Mouse (Mus musculus): ENCODE measurements at regions not wholly inside any gene's neighbourhood (a gene's known extent, or its start where the extent isn't known, plus 50 kb on each side); places are given as distances from the start of the nearest gene placed in this dataset.
"Not testable (repeated sequence)": the region's sequence is repeated elsewhere in the genome, so short reads cannot be mapped to it uniquely, and the experiment has no call there.

DNA sequence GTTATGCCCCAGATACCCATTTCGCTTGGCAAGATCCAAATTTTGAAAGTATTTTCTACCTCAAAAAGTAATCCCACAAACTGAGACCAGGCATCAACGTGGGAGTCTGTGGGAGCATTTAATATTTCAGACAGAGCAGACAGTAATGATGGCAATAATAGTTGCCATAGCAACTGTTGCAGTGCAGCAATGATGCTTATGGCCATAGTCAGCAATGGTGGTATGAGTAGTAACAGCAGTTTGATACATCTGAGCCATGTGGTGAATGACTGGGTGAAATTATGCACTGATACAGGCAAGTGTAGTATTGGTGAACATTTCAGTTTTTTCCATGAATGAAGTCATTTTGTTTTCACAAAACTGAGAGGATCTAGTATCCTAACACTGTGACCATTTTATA, 600.8 kb upstream of the Igfbp3 start:
- DNase-seq (ENCODE audit: low spot score in 2 of 2): no peak

DNA sequence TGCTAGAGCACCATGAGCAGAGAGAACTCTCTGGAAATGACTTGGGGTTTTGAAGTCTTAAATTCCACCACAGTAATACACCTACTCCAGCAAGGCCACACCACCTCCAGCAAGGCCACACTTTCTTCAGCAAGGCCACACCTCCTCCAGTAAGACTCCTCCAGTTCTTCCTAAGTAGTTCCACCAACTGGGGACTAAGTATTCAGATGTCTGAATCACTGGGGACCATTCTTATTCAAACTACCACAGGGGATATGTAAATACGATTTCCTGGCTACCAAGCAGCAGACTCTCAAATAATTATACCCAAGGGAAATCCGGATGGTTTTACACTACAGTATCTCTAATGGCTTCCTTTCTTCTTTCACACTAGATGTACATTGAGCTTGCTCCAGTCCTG, 598.7 kb upstream of the Igfbp3 start:
- DNase-seq (ENCODE audit: low spot score in 2 of 2): no peak

DNA sequence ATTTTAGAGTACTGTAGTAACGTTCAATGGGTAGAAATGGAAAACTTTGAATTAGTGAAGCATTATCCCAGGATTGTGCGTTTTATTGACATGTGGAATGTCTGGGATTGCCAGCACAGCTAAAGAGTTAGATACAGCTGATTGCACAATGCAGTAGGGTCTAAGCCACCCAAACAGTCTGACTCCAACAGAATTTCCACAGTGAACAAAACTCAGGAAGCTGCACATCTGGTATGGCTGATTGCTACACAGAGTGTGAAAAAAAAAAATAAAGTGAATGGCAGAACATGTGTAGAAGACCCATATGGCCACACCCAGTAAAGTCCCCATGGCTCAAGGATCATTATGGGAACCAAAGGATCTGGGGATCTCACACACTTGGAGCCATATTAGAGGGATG, 596.0 kb upstream of the Igfbp3 start:
- no peak for DNase-seq (ENCODE audit: low spot score in 2 of 2)

DNA sequence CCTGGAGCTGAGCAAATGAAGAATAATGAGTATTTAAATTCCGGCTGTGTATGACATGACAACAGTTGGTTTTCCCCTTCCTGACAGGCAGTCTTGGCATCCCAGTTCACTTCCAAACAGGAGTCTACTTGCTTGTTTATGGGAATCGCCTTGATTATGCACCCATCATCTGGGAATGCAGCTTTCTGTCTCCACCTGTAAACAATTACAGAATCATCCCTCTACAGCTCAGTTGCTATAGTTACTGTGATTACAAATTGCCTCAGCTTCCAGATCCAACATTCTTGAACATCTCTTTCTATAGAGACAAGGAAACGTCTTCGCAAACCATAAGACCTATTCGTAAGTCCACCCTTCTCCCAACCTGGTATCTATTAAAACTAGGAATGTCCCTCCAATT, 582.6 kb upstream of the Igfbp3 start:
- no peak for DNase-seq (ENCODE audit: low spot score in 2 of 2)

DNA sequence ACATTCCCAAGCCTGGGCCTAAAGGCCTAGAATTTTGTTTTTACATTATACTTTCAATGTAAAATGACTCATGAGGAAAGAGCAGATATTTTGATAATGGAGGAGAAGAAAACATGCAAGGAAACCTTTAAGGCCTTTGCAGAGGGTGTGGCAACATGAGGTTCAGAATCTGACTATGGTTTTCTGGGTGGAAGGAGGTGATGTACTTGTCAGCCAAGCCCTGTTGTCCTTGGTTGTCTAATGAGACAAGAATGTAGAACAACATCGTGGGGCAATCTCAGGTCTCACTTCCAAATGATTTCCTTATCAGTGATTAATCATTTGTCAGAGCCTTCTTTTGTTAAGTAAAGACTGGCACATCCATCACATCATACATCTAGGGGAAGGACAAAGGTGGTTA, 580.5 kb upstream of the Igfbp3 start:
- DNase-seq (ENCODE audit: low spot score in 2 of 2): no peak

DNA sequence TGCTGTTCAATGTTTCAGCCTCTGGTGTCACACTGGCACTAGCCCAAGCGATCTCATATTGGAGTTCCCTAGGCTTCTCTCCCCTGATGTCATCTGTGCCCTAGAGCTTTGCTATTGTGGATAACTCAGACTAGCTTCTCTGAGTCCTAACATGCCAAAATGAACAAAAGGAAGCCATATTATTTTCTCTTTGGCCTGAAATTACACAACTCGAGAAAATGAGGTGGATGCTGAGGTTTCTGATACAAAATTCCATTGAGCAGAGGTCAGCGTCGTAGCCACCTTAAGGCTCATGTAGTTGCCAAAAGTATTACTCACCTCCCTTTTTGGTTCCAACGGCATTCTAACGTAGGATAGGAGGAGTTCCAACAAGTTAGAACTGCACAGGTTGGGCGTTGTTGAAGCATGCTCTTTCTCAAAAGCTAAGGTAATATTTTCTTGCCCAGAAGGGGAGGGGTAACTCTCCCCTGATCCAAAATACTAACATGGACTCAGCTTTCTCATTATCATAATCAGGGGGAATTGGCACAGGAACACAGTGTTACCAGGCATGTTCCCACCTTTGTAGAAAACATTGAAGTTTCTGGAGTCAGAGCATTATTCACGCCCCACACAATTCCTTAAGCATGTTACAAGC, 566.9 kb upstream of the Igfbp3 start:
- no peak for DNase-seq (ENCODE audit: low spot score in 2 of 2)

DNA sequence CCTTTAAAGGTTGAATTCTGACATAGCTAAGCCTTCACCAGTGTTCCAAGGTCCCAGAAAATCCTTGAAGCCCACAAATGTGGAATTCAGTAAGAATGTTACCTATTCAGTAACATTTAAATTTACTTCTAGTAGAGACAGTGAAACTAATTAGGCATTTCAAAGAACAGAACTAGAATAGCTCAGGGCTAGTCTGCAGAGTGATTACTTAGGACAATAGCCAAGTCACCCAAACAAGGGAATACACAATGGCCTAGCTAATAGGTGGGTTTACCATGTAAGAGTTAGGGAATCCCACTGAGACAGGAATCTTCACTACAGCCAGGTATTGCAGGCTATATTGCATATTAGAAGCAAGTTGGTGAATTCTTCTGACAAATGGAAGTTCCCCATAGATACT, 561.6 kb upstream of the Igfbp3 start:
- not testable (repeated sequence) for DNase-seq (ENCODE audit: low spot score in 2 of 2)

DNA sequence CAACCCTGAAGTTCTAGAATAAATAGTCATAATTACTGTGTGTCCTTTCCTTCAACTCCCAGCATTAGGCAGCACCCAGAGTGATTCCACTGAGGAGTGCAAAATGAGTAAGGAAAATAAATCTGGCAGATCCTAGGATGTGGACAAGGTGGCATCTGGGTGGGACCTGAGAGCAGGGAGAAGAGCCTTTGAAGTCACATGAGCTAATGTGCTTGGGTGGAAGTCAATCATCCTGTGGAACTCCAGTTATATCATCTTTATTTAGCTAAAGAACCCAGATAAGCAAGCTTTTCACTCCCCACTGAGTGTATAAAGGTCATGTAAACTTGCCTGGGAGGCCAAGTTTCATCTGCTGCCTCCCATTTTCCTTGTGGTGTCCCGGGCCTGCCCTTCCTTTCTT, 551.6 kb upstream of the Igfbp3 start:
- DNase-seq (ENCODE audit: low spot score in 2 of 2): no peak

DNA sequence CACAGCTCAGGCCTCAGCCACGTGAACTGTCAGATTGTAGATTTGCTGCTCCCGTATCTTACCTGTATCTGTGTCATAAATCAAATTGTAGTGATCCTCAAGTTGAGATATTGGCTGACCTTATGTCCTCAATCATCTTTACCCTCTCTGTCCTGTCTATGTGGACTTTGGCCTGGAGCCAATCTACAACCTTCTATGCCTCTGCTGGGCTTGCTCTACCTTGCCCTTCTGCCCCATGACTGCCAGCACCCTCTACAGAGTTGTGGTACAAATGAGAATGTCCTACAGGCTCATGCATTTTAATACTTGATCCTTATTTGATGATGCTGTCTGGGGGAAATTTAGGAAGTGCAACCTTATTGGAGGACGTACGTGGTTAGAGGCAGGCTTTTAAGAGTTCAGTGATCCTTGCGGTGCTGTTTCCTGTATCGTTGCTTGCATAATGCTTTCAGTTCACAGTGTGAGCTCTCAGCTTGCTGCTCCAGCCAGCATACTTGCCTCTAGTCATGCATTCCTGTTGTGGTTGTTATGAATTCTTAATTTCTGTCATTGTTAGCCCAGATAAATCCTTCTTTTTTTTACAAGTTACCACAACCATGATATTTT, 545.2 kb upstream of the Igfbp3 start:
- no peak for DNase-seq (ENCODE audit: low spot score in 2 of 2)

All from layer of hippocampus, postnatal 14 days (tissue).